Mouse (Mus musculus) bone marrow macrophage, adult 2 months (primary cell): ENCODE results near the gene Oit1.

Experiments used
- CTCF ChIP-seq: IDR thresholded peaks from 2 replicates; pipeline ENCODE4 v1.5.1; 2012; ENCODE audit warnings: low read depth, mild to moderate bottlenecking, low read length, moderate library complexity
- POLR2A ChIP-seq: IDR thresholded peaks from 2 replicates; pipeline ENCODE4 v1.6.1; 2012; ENCODE audit warnings: mild to moderate bottlenecking, low read depth, low read length, borderline replicate concordance

DNA sequence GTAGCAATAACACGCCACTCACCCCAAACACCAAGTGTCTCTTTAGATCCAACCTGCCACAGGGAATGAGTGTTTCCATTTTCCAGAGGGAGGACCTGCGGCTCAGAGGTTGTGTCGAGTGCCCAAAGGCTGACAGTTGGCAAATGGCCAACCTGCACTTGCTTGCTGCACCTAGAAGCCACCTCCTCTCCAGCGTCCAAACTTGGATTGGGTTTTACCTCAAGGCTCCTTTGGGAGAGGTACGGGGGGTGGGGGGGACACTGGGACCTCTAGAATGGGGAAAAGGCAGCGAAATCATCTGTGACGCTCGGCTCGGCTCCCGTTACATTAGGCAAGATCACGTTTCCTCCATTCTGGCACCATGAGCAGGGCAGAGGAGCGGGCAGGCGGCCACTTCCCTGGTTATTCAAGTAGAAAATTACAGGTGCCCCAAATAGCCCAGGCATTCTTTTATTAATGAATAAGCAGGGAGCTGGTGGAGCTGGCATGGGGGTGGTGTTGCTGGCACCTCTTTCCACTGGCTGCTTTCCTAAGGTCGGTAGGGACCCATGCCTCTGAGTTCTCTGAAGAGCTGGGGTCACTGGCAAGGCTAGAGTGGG lies 47.1 kb downstream of the Oit1 start:
- TF ChIP-seq POLR2A (no peak), CTCF (no peak)
